Mouse (Mus musculus) kidney, adult 11 months (tissue): ENCODE measurements around the gene Qpct.
"Not testable (repeated sequence)": the region's sequence is repeated elsewhere in the genome, so short reads cannot be mapped to it uniquely, and the experiment has no call there.

Experiments
- DNase-seq: peaks from one replicate; pipeline ENCODE4 v3.0.0; 2022

The Qpct gene

GRCm38 (mm10) chr17:79076974-79077847 is 25.5 kb downstream of the Qpct start:
- DNase-seq: no peak

- no peak for DNase-seq
These were observed 26.1 kb downstream of the Qpct start for GRCm38 (mm10) chr17:79077848-79078146.

GRCm38 (mm10) chr17:79078248-79078647 is 26.5 kb downstream of the Qpct start:
- DNase-seq: no peak

DNA sequence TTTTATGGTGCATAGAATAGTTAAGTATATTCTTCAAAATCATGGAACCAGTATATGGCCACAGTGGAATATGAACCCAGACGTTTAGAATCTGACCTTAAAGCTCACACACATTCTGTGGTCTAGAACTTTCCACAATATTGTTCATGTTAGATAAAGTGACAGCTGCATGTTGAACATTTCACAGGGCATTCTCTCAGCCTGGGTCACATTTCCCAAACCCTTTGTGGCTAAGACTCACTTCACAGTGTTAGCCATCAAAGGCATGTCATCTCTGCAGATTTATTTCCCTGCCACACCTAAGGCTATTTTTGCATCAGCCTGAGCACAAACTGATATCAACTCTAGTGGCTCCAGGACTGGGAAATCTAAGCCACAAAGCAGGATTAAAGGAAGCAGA is 40.0 kb downstream of the Qpct start:
- no peak for DNase-seq

- no peak for DNase-seq
These were observed 41.7 kb downstream of the Qpct start for GRCm38 (mm10) chr17:79093286-79093975.

DNA sequence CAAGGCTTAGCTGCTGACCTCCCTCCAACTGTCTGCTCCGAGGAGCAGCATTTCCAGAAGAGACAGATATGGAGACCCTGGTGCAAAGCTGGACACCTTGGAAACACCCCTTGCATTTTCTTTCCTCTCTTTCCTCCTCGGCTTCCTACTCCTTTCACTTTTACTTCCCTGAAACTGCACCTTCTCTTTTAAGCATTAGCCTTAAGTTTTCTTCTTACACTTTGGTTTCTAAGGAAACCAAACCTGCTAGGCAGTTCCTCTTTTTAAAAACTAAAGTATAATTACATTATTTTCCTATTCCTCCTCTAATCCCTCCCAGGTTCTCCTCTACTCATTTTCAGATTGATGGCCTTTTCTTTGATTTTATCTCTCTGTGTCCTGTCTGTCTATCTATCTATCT is 43.9 kb downstream of the Qpct start:
- DNase-seq: no peak

DNA sequence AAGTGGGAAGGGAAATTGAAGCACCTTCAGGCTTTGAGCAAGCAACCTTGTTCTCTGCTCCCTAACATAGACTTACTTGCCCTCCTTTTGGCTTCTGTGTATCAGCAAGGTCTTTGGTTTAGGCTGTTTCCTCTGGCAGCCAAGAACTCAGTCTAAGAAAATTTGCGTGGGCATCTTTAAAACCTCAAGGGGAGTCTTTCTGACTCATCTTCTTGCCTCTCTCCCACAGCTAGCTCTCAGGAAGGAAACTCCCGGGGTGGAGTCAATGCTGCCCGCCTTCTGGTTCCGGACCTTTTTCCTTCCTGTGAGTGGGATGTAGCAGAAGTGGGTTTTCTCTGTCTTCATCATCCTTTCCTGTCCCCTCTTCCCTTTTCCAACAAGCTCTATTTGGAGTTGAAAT is 48.2 kb downstream of the Qpct start:
- no peak for DNase-seq

- no peak for DNase-seq
These were observed 56.5 kb downstream of the Qpct start for GRCm38 (mm10) chr17:79108238-79108637.

- no peak for DNase-seq
These were observed 57.9 kb downstream of the Qpct start for GRCm38 (mm10) chr17:79109576-79109975.

DNA sequence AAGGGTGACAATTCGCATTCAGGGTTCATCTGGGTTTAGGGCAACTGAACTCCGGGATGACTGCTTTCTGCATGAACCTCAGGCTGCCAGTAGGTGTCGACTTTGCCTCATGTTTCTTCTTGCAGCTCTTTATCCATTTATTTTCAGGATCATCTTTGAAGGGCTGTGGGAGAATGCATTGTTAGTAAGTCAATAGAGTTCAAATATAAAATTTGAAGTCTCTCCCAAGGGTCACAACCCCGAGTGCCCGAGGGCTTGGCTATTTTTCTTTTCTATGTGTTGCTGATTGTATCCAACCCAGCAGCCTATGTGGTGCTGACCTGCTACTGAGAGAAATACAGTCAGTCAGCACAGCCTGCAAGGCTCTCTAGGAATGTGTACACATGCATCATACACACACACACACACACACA is 59.2 kb downstream of the Qpct start:
- DNase-seq: peak; percentile 16

DNA sequence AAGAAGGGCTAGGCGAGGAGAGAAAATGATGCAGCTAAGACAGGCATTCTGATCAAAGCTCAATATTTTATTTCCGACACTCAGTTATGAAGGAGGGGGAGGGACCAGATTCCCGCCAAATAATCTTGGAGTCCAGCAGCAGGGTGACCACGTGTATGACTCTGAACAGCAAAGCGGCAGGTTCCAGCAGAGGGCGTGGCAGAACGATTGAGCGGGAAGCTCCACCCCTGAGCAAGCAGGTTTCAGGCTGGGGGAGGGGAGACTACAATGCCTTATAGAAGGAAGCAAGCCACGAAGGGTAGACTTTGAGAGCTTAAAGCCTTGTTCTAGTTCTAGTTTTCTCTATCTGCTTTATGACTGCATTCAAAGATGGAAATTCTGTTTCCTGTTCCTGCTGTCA is 63.5 kb downstream of the Qpct start:
- DNase-seq: not testable (repeated sequence)

DNA sequence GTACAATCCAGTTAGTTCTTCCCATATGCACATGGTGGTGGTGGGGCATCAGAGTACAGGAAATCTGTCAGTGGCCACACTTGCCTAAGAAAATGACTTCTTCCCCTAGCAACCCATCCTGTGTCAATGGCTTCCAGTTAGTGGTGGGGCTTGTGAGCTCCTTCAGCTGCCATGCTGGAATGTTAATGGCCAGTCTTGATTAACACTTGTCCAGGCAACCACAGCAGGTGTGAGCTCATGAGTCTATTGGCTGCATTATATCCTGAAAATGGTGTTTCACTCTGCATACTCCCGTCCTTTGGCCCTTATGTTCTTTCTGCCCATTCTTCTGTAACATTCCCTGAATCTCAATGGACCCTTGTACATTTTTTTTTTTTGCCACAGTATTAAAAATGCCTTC is 67.4 kb downstream of the Qpct start:
- DNase-seq: no peak

DNA sequence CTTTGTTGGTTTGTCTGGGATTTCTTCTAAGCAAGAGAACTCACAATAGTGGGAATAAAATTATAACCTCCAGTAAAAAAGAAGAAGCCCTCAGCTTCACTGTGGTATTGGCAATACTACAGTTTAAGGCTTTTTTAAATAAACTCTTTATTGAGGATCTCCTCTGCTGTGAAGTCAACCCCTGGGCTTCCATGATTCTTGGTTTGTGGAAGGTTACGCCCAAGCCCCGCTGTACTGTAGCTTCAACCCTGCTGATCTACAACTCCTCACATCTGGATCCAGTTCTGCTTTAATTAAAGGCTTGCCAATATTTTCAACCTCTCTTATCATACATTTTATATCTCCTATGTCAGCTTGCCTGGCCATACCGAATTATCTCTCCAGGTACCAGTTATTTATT is 68.6 kb downstream of the Qpct start:
- DNase-seq: no peak

DNA sequence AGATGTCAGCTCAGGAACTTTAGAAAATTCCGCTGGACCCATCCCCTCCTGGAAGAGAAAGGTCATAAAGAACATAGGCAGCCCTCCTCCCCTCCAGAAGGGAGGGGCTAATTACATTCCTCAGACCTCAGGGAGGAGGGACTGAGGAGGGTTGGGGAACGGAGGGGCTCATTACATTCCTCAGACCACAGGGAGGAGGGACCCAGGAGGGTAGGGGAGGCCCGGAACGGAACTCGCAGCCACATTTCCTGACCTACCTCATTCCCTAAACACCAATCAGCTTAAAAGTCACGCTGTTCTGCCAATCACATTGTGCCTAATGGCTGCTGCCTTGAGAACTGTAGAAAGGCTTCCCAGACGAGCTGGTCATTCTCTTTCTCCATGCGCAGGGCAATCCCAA is 82.0 kb downstream of the Qpct start:
- no peak for DNase-seq

- DNase-seq: peak; percentile 29
These were observed 84.1 kb downstream of the Qpct start for GRCm38 (mm10) chr17:79135826-79136225.

DNA sequence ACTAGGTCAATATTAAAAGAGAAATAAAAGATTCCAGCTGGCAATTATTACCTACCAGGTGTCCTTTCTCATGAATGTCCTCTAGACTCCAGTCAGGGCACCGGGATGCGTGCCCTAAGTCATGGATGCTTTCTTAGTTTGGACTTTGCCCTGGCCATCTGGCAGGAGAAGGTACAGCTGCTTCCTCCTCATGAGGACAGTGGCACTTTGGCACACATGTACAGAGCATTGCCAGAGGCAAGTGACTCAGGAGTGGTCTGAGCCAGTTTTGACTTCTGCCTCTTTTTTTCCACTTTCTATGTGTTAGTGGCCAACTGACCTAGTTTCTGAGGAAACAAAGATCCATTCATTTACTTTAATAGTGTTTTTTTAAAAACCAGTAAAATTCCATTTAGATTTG is 84.7 kb downstream of the Qpct start:
- DNase-seq: peak; percentile 76
